Mouse (Mus musculus): ENCODE measurements at regions not wholly inside any gene's neighbourhood (a gene's known extent, or its start where the extent isn't known, plus 50 kb on each side); places are given as distances from the start of the nearest gene placed in this dataset.

DNA sequence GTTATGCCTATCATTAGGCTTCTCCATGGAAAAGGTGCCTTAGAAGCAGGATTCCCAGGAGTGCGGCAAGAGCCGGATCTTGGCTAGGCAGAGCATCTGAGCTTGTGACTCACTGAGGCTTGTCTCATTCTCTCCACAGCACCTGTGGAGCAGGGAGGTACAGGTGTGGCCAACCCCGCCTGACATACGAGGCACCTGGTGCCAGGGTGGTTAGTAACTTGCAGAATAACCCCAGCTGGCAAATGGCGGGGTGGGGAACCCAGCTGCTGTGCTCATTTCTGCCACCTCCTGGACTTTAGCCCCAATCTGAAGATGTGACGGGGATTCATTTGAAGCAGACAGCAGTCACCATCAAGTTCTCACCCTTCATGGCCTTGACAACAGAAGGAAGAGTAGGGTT, 96.2 kb downstream of the Pdgfra start:
- in situ Hi-C loops (cut with MboI, MseI), result no loop called here

DNA sequence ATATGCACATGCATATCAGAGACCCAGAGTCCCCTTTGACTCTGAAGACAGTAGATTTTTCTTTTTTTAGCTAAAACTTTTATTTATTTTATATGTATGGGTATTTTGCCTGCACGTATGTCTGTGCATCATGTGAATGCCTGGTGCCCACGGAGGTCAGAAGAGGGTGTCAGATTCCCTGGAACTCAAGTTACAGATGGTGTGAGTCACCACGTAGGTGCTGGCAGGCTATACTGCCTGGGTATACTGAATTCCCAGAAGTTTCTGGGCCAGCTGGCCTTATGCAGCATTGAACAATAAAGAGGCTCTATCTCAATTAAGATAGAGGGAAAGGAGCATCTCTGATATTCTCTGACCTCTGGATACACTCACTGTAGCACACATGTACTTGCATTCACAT, 97.6 kb downstream of the Pdgfra start:
- in situ Hi-C loops (cut with MboI, MseI), result loop anchor here (10.0 kb wide), 1 partner anchor 1645 kb away; no protein-coding TSS in a partner anchor

DNA sequence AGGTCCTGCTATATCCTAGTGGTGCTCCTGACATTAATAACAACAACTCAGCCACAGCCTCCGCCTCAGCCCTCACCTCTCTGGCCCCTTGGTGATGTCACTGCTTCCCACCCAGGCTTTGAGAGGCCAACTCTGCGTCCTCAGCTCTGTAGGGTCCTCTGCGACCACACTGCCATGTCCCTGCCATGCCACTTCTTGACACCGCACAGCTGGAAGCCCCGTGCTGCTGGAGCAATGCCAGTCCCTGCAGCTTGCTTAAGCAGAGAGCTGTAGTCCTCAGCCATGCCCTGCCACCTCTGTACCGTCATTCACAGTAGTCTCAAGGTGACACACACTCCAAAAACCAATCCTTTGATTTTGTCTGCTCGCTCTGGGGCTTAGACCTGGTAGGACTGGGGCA, 101.3 kb downstream of the Pdgfra start:
- in situ Hi-C loops (cut with MboI, MseI), result loop anchor here (10.0 kb wide), 1 partner anchor 1649 kb away; no protein-coding TSS in a partner anchor

- in situ Hi-C loops (cut with MboI, MseI), result loop anchor here (10.0 kb wide), 1 partner anchor 1649 kb away; no protein-coding TSS in a partner anchor
Measured at GRCm38 (mm10) chr5:75253830-75254229, 101.7 kb downstream of the Pdgfra start.

GRCm38 (mm10) chr5:75256186-75256585, 104.1 kb downstream of the Pdgfra start:
- in situ Hi-C loops (cut with MboI, MseI), result loop anchor here (10.0 kb wide), 1 partner anchor 1651 kb away; no protein-coding TSS in a partner anchor

GRCm38 (mm10) chr5:75257067-75257466, 105.0 kb downstream of the Pdgfra start:
- in situ Hi-C loops (cut with MboI, MseI), result loop anchor here (10.0 kb wide), 1 partner anchor 1652 kb away; no protein-coding TSS in a partner anchor

DNA sequence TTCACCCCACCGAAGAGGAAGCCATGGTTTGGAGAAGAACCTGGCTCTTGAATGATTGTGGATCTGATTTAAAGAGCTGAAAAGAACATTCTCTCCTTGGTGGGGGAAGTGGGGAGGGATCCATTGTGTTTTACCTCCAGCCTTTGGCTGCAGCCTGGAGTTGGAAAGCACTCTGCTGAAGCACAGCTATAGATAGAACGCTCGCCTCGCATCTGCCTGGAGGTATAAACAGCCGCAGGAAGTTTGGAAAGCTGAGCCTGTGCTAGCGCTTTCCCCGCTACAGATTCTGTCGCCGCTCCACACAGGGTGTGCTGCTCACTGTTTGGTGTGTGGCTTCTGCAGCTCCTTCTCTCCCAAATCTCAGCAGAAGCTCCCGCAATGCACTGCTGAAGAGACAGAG, 108.2 kb downstream of the Pdgfra start:
- in situ Hi-C loops (cut with MboI, MseI), result no loop called here

GRCm38 (mm10) chr5:75266111-75266676, 114.1 kb downstream of the Pdgfra start:
- in situ Hi-C loops (cut with MboI, MseI), result no loop called here

GRCm38 (mm10) chr5:75266871-75267270, 114.8 kb downstream of the Pdgfra start:
- in situ Hi-C loops (cut with MboI, MseI), result no loop called here

DNA sequence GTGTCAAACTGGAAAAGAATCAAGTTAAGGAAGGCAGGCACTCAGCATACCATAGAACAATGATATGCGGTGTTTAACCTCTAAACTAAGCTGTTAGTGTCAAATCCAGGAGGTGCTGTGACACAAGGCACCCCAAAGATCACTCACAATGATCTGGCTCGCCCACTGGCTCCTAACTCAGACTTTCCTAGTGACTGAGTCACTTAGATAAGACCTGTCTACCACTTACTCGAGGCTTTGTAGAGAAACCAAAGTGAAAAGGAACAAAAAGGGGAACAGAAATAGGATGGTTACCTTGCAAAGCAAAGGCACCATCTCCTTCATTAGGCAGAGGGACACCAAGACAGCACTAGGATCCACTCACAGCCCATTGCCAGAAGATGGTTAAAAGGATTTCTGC, 115.7 kb downstream of the Pdgfra start:
- in situ Hi-C loops (cut with MboI, MseI), result no loop called here

DNA sequence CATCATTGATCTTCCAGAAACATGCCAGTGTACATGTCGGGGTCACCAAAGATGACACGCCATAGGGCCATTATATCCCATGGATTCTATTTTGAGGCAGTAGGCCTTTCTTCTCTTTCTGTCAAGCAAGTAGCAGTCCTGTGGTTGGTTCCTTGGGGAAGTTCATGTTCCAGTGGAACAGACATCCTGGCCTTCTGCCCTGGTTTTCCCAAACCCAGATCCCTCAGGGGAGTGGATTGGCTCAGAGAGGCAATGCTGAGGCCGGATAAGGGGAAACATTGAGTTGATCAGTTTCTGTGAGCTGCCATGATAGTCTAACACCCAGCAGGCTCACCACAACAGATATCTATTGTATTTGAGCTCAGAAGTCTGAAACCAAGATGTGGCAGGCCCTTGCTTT, 125.9 kb downstream of the Pdgfra start:
- in situ Hi-C loops (cut with MboI, MseI), result no loop called here

DNA sequence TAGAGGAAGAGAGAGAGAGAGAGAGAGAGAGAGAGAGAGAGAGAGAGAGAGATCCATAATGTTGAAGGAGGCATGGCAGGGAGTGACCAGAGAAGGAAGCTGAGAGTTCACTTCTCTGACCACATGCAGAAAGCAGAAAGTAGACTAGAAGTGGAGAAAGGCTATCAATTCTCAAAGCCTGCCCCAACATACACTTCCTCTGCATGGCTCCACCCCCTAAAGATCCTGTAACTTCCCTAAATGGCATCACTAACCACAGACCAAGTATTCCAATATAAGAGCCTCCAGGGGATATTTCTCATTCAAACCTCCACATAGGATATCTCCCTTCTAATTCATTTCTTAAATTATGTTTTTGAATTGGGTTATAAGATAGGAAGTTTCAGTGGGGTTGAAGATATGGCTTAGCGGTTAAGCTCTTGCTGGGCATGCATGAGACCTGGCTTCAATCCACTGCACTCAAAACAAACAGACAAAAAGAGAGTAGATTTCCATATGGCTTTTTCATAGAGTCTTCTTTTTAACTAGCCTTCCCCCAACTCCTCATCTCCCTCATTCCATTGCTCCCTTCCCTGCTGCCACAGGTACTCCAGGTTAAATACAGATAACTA, 127.6 kb downstream of the Pdgfra start:
- in situ Hi-C loops (cut with MboI, MseI), result no loop called here

DNA sequence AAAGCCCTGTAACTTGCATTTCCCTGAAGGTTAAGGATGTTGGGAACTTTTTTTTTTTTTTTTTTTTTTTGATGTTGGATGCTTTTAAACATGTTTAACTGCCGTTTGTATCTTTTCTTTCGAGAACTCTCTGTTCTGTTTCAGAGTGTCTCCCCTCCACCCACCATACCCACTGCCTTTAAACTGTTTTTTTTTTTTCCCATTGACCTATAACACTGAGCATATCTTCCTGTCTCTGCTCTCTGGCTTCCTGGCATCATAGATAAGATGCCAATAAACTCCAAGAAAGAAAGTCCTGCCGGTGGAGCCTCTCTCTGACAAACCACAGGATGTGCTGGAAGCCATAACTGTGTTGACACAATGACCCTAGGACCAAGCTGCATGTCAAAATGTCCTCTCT, 128.6 kb downstream of the Pdgfra start:
- in situ Hi-C loops (cut with MboI, MseI), result no loop called here

DNA sequence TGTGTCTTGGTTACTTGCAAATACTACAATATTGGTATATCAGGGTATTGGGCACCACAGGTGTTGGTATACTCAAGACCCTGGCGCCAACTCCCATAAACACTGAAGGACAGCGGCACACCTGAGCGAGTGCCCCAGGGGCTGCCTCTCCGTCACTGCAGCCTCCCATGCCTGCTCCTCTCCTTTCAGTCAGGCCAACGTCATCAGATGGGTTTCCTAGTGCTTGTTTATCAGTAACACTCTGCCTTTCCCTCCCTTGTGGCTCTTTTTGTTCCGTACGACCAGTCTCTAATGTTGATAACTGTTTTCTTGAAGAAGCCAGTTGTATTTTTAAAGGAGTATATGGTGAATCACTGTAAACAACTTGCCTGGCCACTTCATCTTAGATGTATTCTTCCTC, 129.4 kb downstream of the Pdgfra start:
- in situ Hi-C loops (cut with MboI, MseI), result no loop called here

- in situ Hi-C loops (cut with MboI, MseI), result no loop called here
Measured at GRCm38 (mm10) chr5:75282617-75283016, 130.5 kb downstream of the Pdgfra start.

DNA sequence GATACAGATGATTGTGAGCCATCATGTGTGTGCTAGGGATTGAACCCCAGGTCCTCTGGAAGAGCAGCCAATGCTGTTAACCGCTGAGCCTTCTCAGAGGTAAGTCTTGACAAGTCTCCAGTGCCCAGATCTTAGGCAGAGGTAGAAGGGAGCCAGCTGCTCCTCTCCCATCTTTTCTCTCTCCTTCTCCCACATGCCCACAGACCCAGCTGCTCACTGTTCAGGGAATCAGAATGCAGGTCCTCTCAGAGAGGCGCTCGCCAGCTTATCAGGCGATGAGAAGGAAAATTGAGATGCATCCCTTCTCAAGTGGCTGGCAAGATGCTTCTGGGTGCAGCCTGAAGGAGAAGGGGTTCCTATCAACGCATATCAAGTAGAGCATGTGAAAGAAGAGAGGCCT, 131.7 kb downstream of the Pdgfra start:
- in situ Hi-C loops (cut with MboI, MseI), result no loop called here

GRCm38 (mm10) chr5:75285950-75286349, 133.9 kb downstream of the Pdgfra start:
- in situ Hi-C loops (cut with MboI, MseI), result no loop called here

DNA sequence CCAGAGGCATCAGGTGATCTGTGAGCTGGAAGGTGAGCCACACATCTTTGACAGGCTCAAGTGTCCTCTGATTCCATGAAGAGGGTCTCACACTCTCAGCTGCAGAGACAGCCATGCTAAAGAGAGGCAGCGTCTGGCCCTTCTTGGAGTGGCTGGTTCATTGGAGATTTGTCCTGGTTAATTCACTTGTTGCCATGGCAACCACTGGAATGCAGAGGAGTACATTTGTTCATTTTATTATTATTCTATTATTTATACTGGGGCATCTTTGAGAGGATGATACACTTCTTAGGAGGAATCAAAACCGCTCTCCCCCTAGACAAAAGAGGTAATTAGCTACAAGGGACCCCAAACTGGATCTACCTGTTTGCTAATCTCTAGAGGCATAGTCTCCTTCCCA, 143.6 kb downstream of the Pdgfra start:
- in situ Hi-C loops (cut with MboI, MseI), result no loop called here

GRCm38 (mm10) chr5:75312897-75313296, 160.8 kb downstream of the Pdgfra start:
- in situ Hi-C loops (cut with MboI, MseI), result loop anchor here (10.0 kb wide), 1 partner anchor 882 kb away; no protein-coding TSS in a partner anchor

DNA sequence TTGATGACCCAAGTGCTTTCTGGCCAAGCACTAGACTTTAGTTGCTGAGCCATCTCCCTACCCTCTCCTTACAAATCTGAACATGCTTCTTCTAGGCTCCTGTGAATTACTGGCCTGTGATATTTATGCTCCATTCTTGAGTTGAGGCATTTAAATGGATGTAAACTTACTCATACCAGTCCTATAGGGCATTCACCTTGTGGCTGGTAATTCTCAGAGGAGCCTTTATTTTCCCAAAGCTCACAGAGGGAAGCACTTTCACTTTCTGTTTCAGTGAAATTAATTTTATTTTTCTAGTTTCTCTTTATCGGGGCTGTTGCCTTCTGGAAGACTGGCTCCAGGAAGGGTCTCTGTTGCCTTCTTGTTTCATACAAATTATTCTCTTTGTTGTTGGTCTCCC, 163.9 kb downstream of the Pdgfra start:
- in situ Hi-C loops (cut with MboI, MseI), result loop anchor here (10.0 kb wide), 1 partner anchor 879 kb away; no protein-coding TSS in a partner anchor

- in situ Hi-C loops (cut with MboI, MseI), result no loop called here
Measured at GRCm38 (mm10) chr5:75320536-75320935, 168.4 kb downstream of the Pdgfra start.

DNA sequence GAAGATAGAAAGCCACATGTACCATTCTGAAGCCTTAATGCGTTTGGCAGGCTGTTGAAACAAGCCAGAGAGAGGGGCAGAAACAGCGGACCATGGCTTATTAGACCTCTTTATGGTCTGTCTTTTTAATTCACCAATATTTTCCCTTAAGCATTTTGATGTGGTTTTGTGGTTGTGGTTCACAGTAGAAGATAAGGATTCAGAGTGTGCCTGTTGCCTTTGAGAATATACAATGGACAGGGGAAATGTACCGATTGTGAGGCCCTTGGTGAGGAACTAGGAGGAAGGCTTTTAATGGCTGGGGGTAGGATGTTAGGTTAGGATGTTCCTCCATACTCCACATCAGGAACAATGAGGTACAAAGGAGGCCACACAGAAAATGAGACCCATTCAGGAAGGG, 182.0 kb downstream of the Pdgfra start:
- in situ Hi-C loops (cut with MboI, MseI), result loop anchor here (10.0 kb wide), 1 partner anchor 1159 kb away; no protein-coding TSS in a partner anchor

DNA sequence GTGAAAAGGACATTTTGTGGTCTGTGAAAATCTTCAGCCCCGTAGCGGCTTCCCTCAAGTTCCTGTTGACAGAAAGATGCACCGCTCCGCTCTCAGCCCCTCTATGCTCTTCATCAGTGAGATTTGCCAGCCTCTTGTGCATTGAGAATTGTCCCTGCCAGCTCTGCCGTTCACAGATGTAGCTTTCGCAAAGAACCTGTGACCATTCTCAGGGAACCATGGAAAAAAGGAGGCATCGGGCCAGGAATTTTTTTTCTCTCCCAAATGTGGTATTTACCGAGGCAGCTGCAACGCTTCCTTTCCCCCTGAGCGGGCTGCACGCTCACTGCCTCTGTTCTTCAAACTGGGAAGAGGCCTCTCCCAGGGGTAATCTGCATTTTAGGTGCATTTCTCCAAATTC, 184.4 kb downstream of the Pdgfra start:
- in situ Hi-C loops (cut with MboI, MseI), result loop anchor here (10.0 kb wide), 1 partner anchor 1162 kb away; no protein-coding TSS in a partner anchor
